Mouse (Mus musculus) cortical plate, adult 2 months (tissue): ENCODE measurements around the gene Crhr2.

Source experiments
- CTCF ChIP-seq: fragments of 200-500 bp; IDR thresholded peaks from 2 replicates; pipeline ENCODE4 v1.5.1; 2011; ENCODE audit warnings: mild to moderate bottlenecking, control low read depth, low read length; ENCODE audit not compliant: insufficient read depth; ENCODE audit errors: extremely low read depth
- POLR2A ChIP-seq: fragments of 200-500 bp; IDR thresholded peaks from 2 replicates; pipeline ENCODE4 v1.6.1; 2011; ENCODE audit warnings: mild to moderate bottlenecking, low read length, control low read depth; ENCODE audit not compliant: insufficient read depth; ENCODE audit errors: extremely low read depth

GRCm38 (mm10) chr6:55044542-55044941 is 88.3 kb downstream of the Crhr2 start:
- no peak for TF ChIP-seq POLR2A
- TF ChIP-seq CTCF = no peak
